Mouse (Mus musculus) bone marrow, adult 2 months (tissue): Measurements from ENCODE around the gene Gpr108.
A peak's percentile ranks its signal among the peaks of the same experiment; 100 is the strongest.

ENCODE experiments used
- CTCF ChIP-seq: fragments of 200-500 bp; IDR thresholded peaks from 2 replicates; pipeline ENCODE4 v1.5.1; 2011; ENCODE audit warnings: low read length, control low read depth; ENCODE audit not compliant: control insufficient read depth, insufficient read depth
- POLR2A ChIP-seq: fragments of 200-500 bp; IDR thresholded peaks from 2 replicates; pipeline ENCODE4 v1.6.1; 2011; ENCODE audit warnings: low read depth, mild to moderate bottlenecking, control low read depth, low read length, borderline replicate concordance; ENCODE audit not compliant: control insufficient read depth

GRCm38 (mm10) chr17:57247393-57248200 is 649 bp downstream of the Gpr108 start:
- no peak for TF ChIP-seq CTCF
- TF ChIP-seq POLR2A, result peak; percentile 81; the same call in 1 of the 2 replicates
